Mouse (Mus musculus) layer of hippocampus, adult 2 months (tissue): ENCODE results near the gene Ugcg. TPM values are rescaled to one million over a fixed set of nuclear protein-coding genes. Genes with fewer than 3 reads are reported as not detected.
"Not testable (repeated sequence)": the region's sequence is repeated elsewhere in the genome, so short reads cannot be mapped to it uniquely, and the experiment has no call there.

ENCODE experiments used
- DNase-seq, 2 experiments: peaks; one replicate each; pipeline ENCODE4 v3.0.0; 2022; ENCODE audit warnings: low spot score in 2 of 2
- H3K27ac ChIP-seq: fragments of 200-600 bp; 2 replicates; pipeline ENCODE4 v1.8.1; 2022
- H3K4me3 ChIP-seq: fragments of 200-600 bp; 2 replicates; pipeline ENCODE4 v1.8.1; 2022; ENCODE audit warnings: mild to moderate bottlenecking
- CTCF ChIP-seq: fragments of 200-600 bp; conservative IDR thresholded peaks from 2 replicates; pipeline ENCODE4 v1.8.1; 2022; ENCODE audit warnings: antibody characterized with exemption, mild to moderate bottlenecking, moderate library complexity
- total RNA-seq, 2 experiments: library from RNA; stranded (reverse); gene quantifications; 2 replicates each; pipeline ENCODE4 v1.2.3; 2021

Ugcg gene
- total RNA-seq, 2 experiments from 2014 or later: 67.1 to 68.0 TPM

DNA sequence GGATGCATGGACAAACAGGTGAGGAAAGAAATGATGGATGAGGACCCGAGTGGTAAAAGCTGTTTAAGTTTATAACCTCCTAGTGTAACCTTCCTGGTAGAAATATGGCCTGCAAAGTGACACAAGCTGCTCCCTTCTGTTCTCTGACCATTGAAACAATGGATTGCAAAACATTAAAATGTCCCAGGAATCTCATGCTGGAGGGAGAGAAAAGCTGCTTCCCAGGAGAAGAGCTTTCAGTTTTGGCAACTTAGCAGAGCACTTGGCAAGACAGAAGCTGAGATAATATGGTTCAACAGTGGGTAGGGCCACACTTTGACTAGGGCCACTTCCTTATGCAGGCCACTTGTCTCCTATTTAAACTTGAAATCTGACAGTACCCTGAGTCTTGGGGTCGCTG, 69.7 kb downstream of the Ugcg start:
- DNase-seq: no peak
- H3K4me3 ChIP-seq: no peak overlapping the region
- no peak overlapping the region for H3K27ac ChIP-seq
- no peak for TF ChIP-seq CTCF

DNA sequence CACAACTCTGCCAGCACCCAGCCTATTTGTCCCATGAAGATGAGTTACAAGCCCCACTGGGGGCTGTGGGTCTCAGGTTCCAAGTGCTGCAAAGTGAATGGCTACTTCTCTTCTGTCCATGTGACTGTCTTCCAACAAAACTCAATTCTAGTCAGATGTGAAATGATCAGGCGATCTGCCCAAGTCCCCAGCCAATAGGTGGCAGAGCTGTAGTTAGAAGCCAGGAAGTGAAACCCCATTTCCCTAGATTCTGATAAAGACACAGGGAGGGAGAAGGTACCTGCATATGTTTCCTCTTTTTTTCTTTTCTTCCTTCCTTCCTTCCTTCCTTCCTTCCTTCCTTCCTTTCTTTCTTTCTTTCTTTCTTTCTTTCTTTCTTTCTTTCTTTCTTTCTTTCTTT, 70.7 kb downstream of the Ugcg start:
- no peak overlapping the region for H3K4me3 ChIP-seq
- no peak for TF ChIP-seq CTCF
- H3K27ac ChIP-seq: no peak overlapping the region
- no peak for DNase-seq

DNA sequence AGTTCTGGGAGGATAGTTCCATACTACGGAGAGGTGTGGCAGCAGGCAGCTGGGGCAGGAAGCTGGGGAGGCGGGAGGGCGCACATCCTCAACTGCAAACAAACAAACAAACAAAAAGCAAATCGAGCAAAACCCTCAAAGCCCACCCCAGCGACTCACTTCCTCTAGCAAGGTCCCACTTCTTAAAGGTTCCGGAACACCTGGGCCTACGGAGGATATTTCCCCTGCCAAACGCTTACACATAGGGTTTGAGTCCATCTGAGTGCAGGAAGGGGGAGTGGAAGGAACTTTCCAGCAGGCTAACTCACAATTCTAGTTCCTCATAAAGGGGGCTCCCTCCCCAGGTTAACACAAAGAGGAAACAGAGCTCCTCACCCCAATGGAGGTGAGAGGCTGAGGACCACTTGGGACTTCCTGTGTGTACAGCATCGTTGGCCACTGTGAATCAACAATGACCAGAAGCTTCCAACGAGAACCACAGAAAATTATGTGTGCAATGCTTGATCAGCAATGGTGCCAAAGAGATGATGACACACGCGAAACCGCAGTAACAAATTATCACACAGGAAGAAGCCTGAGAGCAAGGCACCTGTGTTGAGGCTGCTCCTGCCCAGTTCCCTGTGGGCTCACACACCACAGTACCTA, 71.9 kb downstream of the Ugcg start:
- Histone ChIP-seq H3K27ac (no peak overlapping the region), H3K4me3 (no peak overlapping the region)
- TF ChIP-seq CTCF: no peak
- no peak for DNase-seq

DNA sequence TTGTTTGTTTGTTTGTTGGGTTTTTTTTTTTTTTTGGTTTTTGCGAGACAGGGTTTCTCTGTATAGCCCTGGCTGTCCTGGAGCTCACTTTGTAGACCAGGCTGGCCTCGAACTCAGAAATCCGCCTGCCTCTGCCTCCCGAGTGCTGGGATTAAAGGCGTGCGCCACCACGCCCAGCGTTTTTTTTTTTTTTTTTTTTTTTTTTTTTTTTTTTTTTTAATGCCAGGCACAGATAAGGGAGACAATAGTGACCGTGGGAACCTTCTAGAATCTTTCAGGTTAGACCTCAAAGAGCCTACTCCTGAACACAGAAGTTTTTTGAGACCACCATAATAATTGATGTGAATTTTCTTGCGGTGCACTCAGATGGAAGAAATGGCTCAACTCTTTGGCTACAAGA, 72.5 kb downstream of the Ugcg start:
- not testable (repeated sequence) for H3K4me3 ChIP-seq, DNase-seq, H3K27ac ChIP-seq

DNA sequence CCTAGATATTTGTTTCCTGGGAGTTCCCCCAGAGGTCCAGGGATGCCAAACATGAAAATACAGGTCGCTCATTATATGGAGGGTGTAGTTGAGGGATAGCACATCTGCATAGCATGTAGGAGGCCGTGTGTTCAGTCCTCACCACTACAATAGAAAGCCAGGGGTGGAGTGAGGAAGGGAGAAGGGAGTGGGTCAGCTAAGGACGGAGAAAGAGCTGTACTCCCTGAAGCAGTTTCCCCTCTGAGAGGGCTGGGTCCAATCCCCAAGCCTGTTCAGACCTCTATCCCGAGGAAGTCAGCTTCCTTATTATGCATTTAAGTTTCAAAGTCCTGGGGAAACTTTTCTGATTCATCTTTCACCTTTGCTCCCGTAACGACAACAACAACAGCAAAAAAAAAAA, 73.1 kb downstream of the Ugcg start:
- Histone ChIP-seq H3K4me3 (no peak overlapping the region), H3K27ac (no peak overlapping the region)
- no peak for TF ChIP-seq CTCF
- DNase-seq: no peak

DNA sequence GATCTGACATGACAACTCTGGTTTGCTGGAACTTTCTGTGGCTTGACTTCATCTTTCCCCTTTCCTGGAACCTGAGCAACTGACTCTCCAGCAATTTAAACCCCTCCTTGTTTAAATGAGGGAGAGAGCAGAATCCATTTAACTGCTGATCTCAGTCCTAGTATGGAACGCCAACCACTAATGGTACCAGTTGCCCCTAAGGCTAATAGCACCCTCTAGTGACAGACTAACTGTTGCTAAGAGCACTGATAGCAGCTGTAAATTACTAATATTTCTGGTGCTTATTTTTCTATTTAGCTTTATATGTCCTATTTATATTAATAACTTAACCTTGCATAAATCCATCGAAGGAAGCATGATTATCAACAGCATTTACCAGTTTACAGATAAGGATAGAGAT, 74.4 kb downstream of the Ugcg start:
- Histone ChIP-seq H3K27ac (no peak overlapping the region), H3K4me3 (no peak overlapping the region)
- no peak for DNase-seq
- TF ChIP-seq CTCF: peak; percentile 58

DNA sequence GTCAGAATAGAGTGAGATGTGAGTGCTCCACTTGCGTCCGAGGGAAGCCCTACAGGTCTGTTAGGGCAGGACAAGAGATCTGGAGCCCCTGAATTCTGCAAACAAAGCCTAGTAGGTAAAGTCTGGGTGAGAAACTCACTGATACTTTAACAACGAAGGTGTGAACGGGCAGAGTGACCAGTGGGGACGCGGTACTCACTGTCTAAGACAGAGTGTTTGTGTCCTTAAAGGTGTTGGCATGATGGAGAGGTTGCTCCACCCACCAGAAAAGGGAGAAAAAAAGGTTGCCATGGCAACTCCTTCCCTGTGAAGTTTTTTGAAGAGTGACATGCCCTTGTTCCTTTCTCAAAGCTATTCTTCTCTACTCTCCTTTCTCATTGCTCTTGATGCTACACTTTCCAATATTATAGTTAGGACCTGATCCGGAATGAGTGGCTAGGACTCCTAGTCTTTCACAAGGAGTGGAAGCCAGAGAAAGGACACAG, 75.6 kb downstream of the Ugcg start:
- DNase-seq: no peak
- TF ChIP-seq CTCF: no peak
- no peak overlapping the region for H3K4me3 ChIP-seq
- H3K27ac ChIP-seq: no peak overlapping the region

DNA sequence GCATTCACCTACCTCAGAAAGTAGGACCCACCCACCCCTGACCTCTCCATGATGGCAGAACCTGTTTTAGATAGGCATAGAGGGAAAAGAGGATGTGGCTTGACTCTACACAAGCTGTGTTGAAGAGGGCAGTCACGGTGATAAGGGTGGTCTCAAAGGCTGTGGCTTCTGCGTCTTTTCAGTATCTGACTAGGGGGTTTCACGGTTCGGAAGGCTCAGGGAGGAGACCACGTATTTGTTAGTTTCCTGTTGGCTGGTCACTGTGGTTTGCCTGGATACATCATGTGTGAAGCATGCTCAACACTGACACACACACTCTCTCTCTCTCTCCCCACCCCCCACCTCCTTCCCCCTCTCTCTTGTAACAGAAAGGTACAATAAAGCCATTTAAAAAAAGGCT, 76.1 kb downstream of the Ugcg start:
- DNase-seq: no peak
- TF ChIP-seq CTCF: no peak
- Histone ChIP-seq H3K4me3 (no peak overlapping the region), H3K27ac (no peak overlapping the region)

DNA sequence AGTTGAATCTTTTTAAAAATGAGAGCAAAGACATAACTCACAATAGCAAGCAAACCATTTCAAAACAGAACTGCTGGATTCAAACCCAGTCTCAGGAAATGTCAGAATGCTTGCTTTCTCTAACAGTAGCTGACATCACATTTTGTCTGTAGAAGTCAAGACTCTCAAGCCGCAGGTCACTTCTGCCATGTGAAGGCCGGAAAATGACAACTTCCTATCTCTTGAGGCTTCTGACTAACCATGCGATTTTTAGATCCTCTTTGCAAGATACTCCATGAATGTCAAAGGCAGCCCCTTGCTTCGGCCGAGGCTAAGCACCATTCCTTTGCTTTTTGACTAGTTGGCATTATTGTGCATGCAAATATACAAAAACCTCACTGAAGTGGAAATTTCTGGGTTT, 76.6 kb downstream of the Ugcg start:
- TF ChIP-seq CTCF: no peak
- H3K27ac ChIP-seq: no peak overlapping the region
- no peak for DNase-seq
- no peak overlapping the region for H3K4me3 ChIP-seq

Other genes starting within 250 kb of the Ugcg start
- 10 to 100 TPM; 51.3 to 53.1 TPM for gene Zkscan16, start 245.6 kb upstream of the Ugcg start, total RNA-seq
- gene Ptgr1, start 202.1 kb upstream of the Ugcg start, total RNA-seq: 1 to 10 TPM; 3.2 to 3.3 TPM
- gene Dnajc25, start 194.2 kb upstream of the Ugcg start, total RNA-seq: 1 to 10 TPM; 5.5 to 6.1 TPM
- 1 to 10 TPM in 1 of 2 experiments, not detected in 1; 2.5 TPM for gene Gm20503, start 186.0 kb upstream of the Ugcg start, total RNA-seq
- 10 to 100 TPM; 91.0 to 93.5 TPM for gene Gng10, start 154.2 kb upstream of the Ugcg start, total RNA-seq
- not detected for gene AI481877, start 50.3 kb upstream of the Ugcg start, total RNA-seq
- gene Susd1, start 249.4 kb downstream of the Ugcg start, total RNA-seq: 10 to 100 TPM in 1 of 2 experiments, 1 to 10 TPM in 1; 9.9 to 10.3 TPM